Comparison of ENCODE assay signal across 9 mouse cellular contexts in the genomic region with DNA sequence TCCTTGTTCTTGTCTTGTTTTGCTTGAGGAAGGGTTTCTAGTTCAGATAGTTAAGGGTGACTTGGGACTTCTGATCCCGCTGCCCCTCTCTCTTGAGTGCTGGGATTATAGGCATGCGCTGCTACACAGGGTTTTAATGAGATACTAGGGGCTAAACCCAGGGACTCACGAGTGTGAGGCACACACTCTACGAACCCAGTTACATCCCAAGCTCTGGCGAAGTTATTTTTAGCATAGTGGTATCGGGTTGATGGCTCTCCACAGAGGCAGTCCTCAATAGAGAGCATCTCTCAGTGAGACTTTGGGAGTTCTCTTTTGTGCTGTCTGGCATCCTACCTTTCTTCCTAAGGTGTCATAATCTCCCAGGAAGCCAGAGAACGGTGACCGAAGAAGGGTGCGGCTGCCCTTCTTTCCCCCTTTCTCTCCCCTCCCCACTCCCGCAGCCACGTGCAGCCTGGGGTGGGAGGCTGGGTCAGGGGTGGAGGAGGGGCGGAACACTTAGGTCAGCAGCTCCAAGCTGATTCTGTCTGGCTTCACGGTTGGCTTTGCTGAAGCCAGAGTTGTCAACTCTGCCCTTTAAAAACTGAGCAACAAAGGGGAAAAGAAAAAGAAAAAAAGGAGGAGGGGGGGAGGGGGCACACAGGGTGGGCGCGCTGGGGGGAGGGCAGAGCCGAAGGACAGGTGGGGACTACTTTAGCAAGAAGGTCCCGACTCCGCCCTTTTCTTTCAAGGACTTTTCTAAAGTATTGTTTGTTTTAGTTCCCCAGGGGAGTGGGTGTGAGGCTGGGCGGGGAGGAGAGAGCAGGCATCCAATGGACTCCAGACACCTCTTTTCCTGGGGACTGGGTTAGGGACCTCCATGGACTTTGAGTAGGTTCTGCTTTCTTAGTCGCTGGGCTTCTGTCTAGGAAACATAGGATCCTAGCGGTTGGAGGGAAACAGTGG.
DNase-seq lines count a peak whose midpoint lies in the region; ATAC-seq and TF ChIP-seq lines count a peak whose summit lies in the region.
"Had no signal": no experiment of that assay in that cellular context is flagged by ENCODE, and none has a peak within 500 bp of the region (broad histone marks: within the 10 kb centered on the region; RNA-seq: fewer than 3 reads in every experiment).

No protein-coding gene starts in this region.

- no peaks in the 10 kb centered on the region for H3K9me3 ChIP-seq in forebrain, embryonic 10.5 days
- no peaks in the 10 kb centered on the region for H3K9me3 ChIP-seq in midbrain, embryonic 16.5 days (replicated peaks; ENCODE audit: control insufficient read depth, low read length, poor library complexity, severe bottlenecking)

- peak overlapping the region; percentile 42 for H3K4me3 ChIP-seq in forebrain, embryonic 10.5 days
- no peak overlapping the region for H3K4me3 ChIP-seq in midbrain, embryonic 16.5 days (ENCODE audit: low read depth, low read length)
- H3K4me3 ChIP-seq: megakaryocyte, embryonic 14.5 days had no signal

- H3K27me3 ChIP-seq in forebrain, embryonic 10.5 days (ENCODE audit: poor library complexity, severe bottlenecking): peaks cover 11% of the 10 kb centered on the region
- H3K27me3 ChIP-seq in midbrain, embryonic 16.5 days (ENCODE audit: control insufficient read depth, insufficient read depth, low read depth, low read length): no peaks in the 10 kb centered on the region
- H3K27me3 ChIP-seq: megakaryocyte, embryonic 14.5 days had no signal

- WGBS in forebrain, embryonic 10.5 days: 7% methylated on average over 21 of the region's 21 CpGs
- 10% methylated on average over 21 of the region's 21 CpGs for WGBS in midbrain, embryonic 16.5 days

- no peak for TF ChIP-seq CTCF in brain, embryonic 14.5 days (IDR thresholded peaks at IDR 0.05; ENCODE audit: borderline replicate concordance, extremely low read depth, insufficient read depth, insufficient read length)

- no peak overlapping the region for H3K9ac ChIP-seq in midbrain, embryonic 16.5 days (ENCODE audit: low read depth, low read length)

- H3K36me3 ChIP-seq in forebrain, embryonic 10.5 days (replicated peaks): no peaks in the 10 kb centered on the region
- no peaks in the 10 kb centered on the region for H3K36me3 ChIP-seq in midbrain, embryonic 16.5 days (ENCODE audit: control insufficient read depth, insufficient read depth, low read length)

- no peak for TF ChIP-seq POLR2A in brain, embryonic 14.5 days (IDR thresholded peaks at IDR 0.05; ENCODE audit: borderline replicate concordance, extremely low read depth, insufficient read depth, insufficient read length, poor library complexity, severe bottlenecking)

- ATAC-seq in midbrain, embryonic 16.5 days: no peak
- ATAC-seq in erythroid progenitor cell, adult 5-6 weeks (replicated peaks; ENCODE audit: low FRiP score, poor library complexity, severe bottlenecking): no peak

- peak overlapping the region; percentile 76 for H3K27ac ChIP-seq in forebrain, embryonic 10.5 days
- H3K27ac ChIP-seq in midbrain, embryonic 16.5 days (ENCODE audit: low read length): no peak overlapping the region

- H3K4me1 ChIP-seq in forebrain, embryonic 10.5 days: peaks cover 29% of the 10 kb centered on the region
- H3K4me1 ChIP-seq in midbrain, embryonic 16.5 days (ENCODE audit: control insufficient read depth, insufficient read depth, low read length): peaks cover 7% of the 10 kb centered on the region
- H3K4me1 ChIP-seq: megakaryocyte, embryonic 14.5 days had no signal

- peak; percentile 14 for DNase-seq in brain, embryonic 14.5 days (ENCODE audit: low read depth)
- peak; percentile 34 for DNase-seq in forebrain, embryonic 10.5 days (ENCODE audit: extremely low spot score, low spot score)
- DNase-seq in kidney, postnatal 14 days: peak; percentile 13
- no peak for DNase-seq in cerebellum, adult 18-20 months
- DNase-seq in Muller cell, postnatal 12 days (ENCODE audit: inconsistent ontology term): no peak
- no peak for DNase-seq in urinary bladder, adult 2 months (ENCODE audit: low spot score)

- peak overlapping the region; percentile 41 for H3K4me2 ChIP-seq in midbrain, embryonic 16.5 days (ENCODE audit: low read length)

Comparison
In these comparisons a context has a peak if more than half of its experiments do, and no peak if none do; other contexts are left out.
1. DNase-seq: peak in brain, embryonic 14.5 days (single experiment), forebrain, embryonic 10.5 days (single experiment) and kidney, postnatal 14 days (single experiment); none in cerebellum, adult 18-20 months (0 of 2), Muller cell, postnatal 12 days (single experiment) and urinary bladder, adult 2 months (single experiment).